Mouse (Mus musculus) liver, embryonic 14.5 days (tissue): ENCODE measurements around the gene Acly.

ENCODE experiments used
- CTCF ChIP-seq: IDR thresholded peaks from 2 replicates; pipeline ENCODE4 v1.5.1; 2016; ENCODE audit warnings: antibody characterized with exemption, low read depth, control low read depth
- EP300 ChIP-seq: IDR thresholded peaks from 2 replicates; pipeline ENCODE4 v1.6.1; 2016; ENCODE audit warnings: antibody characterized with exemption, low read depth

DNA sequence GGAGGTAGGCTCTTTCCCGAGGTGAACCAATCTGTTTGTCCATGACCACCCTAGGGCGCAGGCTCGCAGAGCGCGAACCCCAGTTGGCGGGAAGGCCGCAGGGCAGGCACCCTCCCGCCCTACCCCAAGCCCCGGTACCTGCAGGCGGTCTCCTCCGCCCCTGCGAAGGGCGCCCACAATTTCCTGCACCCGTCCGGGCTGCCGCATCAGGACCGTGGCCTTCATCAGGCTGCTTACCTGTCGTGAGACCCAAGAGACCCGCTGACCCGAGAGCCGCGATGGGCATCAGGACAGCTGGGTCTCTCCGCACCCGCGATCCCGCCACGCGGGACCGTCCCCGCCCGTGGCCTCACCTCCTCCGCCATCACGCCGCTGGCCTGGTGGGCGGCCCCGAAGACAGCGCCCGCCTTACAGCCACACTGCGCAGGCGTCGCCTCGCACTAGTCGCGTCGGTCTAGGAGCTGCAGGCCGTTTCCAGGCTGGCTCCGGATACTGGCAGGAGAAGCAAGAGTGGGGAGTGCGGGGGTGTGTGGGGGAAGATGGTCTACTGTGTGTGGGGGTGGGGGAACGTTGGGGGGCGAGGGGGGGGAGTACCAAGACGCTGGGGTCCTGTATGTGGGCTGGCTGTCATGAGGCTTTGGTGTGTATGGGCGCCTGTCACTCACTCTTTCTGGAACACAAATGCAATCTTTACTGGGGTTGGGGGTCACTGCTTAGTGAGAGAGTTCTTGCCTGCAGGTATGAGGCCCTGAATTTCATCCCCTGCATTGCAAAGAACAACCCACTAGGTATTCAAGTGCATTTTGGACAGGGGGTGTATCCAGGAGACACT lies 86.9 kb downstream of the Acly start:
- no peak for TF ChIP-seq CTCF
- no peak for TF ChIP-seq EP300
